Mouse (Mus musculus): ENCODE measurements around the gene Chrm2. TPM values are rescaled to one million over a fixed set of nuclear protein-coding genes. Genes with fewer than 3 reads are reported as not detected.

The Chrm2 gene
- not detected in 2 replicates for polyA plus RNA-seq (2012; ENCODE audit: low replicate concordance)

GRCm38 (mm10) chr6:36387612-36388400 lies at the start of gene Chrm2:
Gene Chrm2 (plus strand): TSS chr6:36388084.

